Mouse (Mus musculus): ENCODE results near the gene Ift88.

The Ift88 gene

DNA sequence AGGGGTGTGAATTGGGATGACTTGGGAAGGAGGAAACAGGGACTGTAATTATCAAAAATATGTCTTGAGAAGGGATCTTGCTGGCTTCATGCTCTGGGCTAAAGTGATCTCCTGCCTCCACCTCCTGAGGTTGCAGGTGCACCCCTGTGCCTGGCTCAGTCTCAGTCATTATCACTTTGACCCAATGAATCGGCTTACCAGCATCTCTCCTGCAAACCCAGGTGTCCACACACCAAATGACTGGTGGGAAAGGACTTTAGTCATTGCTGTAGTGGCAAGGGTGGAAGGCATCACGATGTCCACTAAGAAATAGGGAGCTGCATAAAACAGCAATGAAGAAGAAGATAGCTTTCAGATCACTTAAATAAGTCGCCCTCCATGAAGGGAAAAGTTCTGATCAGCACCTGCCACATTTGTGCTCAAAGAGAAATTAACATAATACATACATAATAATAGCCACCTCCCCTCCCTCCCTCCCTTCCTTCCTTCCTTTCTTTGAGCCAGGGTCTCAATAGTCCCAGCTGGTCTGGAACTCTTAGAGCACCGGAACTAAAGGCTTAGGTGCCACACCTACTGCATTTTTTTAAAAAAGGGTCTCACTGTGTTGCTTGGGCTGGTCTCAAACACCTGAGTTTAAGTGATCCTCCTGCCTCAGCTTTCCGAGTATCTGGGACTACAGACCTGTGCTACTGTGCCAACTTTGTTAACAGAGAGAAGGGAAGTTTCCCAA is 106.1 kb downstream of the Ift88 start:
- no peak for DNase-seq (ENCODE audit: low read depth in 2 of 2, low spot score in 2 of 2)

DNA sequence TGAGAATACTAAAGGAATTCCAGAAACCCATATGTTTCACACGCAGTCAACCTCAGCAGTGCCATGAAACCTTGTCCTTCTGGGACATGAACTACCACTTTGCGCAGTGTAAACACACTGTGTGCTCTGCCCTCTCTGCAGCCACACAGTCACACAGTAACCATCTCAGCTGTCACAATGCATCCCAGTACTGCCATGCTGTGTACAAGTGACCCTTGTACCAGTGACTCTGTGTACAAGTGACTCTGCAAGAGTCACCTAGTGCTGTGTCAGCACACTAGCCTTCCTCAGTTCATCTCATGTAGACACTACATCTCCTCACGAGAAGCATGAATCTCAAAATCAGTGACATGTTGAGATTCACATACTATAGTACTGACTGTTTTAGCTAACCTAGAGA is 108.7 kb downstream of the Ift88 start:
- no peak for DNase-seq (ENCODE audit: low read depth in 2 of 2, low spot score in 2 of 2)

DNA sequence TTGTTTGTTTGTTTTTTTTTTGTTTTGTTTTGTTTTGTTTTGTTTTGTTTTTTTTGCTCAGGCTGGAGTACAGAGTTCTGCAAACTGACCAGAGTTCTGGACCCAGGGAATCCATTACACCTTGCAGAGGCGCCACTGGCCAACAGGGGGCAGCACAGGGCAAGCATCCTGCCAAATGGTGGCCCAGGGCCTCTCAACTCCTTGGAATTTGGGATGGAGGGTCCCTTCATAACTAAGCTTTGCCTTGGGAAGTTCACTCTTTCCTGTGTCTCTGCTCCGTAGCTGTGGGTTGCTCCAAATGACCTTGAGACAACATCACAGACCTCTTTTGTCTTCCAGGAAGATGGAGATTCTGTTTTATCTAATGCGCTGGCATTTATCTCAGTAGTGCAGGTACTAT is 109.4 kb downstream of the Ift88 start:
- peak in 1 of 2 experiments; percentile 24 for DNase-seq (ENCODE audit: low read depth in 2 of 2, low spot score in 2 of 2)

DNA sequence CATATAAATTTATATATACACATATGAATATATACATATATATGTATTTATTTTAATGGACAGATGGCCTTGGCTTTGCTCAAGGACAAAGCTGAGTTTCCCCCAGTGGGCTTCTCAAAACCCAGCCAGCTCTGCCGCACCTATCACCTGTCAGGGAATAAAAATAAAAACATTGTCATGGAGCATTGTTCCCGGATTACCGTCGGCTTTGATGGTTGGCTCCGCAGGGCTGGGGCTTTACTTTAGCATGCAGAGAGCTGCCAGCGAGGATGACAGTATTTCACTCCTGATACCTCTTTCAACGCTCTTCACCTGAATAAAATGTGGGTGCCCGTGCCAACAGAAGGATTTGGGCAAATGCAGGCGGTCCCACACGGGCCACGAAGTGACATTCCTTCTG is 110.0 kb downstream of the Ift88 start:
- DNase-seq (ENCODE audit: low read depth in 2 of 2, low spot score in 2 of 2) = no peak

DNA sequence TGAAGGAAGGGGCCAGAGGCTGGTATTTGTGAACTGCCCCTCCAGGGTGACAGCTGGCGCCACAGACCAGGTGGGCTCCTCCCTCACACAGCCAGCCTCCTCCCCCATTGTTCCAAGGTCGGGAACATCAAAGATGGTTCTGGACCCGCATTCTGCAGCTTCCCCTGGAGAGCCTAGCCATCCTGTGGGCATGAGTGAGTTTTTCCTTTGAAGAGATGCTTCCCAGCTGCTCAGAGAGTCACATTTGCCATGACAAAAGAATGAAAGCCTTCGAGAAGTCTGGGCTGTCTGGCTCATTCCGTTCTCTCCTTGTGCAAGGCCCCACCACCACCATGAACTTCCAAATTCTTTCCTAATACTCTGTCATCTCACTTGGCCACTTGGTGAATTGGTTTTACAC is 110.5 kb downstream of the Ift88 start:
- no peak for DNase-seq (ENCODE audit: low read depth in 2 of 2, low spot score in 2 of 2)

DNA sequence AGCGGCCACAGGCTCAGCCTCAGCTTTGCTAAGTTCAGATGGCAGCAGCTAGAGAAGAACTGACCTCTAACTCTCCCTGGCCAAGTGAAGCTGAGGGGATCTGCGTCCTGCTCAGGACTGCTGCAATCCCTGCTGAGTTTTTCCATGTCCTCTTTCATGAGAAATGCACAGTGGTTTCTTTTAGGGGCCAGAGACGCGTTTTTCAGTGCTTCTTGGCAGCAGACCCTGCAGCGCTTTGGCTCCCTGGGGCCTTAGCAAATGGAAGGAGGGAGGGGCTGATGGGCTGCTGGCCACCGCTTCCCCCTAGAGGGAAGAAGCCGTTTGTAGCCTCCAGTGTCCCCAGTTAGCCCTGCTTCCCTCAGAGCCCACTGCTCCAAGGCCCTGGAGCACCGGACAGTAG is 111.1 kb downstream of the Ift88 start:
- DNase-seq (ENCODE audit: low read depth in 2 of 2, low spot score in 2 of 2) = no peak

DNA sequence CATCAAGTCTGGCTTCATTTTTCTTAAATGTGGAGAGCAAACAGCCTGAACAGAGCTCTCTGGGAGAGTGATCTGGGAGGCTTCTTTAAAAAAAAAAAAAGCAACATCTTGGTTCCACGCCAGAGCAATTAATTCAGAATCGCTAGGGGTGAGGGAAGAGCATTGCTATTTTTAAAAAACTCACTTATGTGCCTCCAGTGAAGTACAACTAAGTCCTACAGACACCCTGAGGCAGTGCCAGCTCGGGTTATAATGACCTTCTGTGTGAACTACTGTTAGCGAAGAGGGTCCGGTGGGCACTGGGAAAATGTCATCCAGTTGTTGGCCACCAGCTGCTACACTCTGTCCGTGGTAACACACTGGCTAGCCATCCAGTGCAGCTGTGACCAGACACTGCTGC is 111.8 kb downstream of the Ift88 start:
- DNase-seq (ENCODE audit: low read depth in 2 of 2, low spot score in 2 of 2) = no peak

DNA sequence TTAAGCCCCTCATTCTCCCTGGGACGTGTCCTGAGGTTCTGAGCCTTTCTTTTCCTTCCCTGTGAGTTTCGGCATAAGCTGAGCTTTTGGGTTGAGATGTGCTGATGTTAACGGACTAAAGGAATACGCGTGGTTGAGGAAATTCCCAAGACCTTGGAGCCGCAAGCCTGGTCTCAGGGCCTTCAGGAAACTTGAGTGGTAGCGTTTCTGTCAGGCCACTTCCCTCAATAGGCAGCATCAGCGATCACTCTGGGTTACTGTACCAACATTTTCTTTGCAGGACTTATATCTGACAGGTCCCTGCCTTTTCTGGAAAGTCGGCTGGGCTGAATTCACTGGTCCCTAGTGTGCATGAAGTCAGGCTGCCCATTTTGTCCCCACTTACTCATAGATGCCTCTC is 113.0 kb downstream of the Ift88 start:
- DNase-seq (ENCODE audit: low read depth in 2 of 2, low spot score in 2 of 2) = no peak

DNA sequence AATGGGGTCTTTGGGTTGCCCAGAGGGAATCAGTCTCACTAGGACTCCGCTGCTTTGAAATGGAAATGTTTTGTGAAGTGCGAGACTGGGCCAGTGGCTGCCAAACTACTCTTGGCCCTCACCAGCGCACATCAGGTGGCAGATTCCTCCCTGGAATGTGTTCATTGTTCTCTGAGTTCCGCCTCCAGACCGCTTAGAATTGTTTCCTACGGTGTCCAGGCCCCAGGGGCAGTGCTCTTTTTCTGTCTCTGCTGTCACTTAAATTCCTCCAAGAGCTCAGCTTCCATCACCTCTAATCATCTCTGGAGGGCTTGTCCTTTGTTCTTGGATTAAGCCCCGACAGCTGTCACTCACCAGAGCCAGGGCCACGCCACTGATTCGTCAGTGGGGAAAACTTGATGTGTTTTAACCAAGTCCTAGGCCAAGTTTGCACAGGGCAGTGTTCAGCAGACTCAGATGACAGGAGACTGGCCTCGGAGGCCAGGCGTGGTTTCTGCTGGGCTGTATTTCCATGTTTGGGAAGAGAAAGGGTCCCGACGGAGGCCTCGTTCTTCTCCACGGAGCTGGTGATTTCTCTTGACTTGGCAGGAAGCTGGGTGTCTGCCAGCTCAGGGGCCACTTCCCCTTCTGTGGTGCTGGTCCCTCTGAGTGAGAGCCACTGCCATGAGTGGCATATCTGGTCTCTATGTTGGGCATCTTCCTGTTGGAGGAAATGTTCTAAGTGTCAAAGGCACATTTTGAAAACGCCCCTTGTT is 113.6 kb downstream of the Ift88 start:
- DNase-seq (ENCODE audit: low read depth in 2 of 2, low spot score in 2 of 2) = no peak

DNA sequence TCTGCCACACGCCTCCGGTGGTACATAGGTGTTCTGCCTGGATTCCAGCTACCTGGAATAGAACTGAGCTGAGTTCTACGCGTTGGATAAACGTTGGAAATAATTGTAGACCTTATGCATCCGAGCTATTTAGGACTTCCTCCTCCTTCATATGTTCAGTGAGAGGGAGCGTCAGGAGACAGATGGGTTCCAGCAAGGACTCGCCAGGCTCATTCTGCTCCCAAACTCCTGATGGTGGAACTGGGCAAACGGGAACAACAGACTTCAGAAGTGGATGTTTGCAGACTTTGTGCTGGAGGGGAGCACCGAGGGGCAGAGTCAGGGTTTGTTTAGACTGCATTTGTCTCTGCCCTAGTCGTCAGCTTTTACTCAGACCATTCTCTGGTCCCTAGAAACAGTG is 116.8 kb downstream of the Ift88 start:
- no peak for DNase-seq (ENCODE audit: low read depth in 2 of 2, low spot score in 2 of 2)

DNA sequence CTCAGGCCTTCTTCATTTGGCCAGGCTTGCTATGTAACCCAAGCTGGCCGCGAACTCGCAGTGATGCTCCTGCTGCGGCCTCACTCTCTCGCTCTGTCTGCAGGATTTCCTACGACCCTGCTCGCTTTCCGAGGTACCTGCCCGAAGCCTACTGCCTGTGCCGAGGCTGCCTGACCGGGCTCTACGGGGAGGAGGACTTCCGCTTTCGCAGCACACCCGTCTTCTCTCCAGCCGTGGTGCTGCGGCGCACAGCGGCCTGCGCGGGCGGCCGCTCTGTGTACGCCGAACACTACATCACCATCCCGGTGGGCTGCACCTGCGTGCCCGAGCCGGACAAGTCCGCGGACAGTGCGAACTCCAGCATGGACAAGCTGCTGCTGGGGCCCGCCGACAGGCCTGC is 118.4 kb downstream of the Ift88 start:
- DNase-seq (ENCODE audit: low read depth in 2 of 2, low spot score in 2 of 2) = no peak

DNA sequence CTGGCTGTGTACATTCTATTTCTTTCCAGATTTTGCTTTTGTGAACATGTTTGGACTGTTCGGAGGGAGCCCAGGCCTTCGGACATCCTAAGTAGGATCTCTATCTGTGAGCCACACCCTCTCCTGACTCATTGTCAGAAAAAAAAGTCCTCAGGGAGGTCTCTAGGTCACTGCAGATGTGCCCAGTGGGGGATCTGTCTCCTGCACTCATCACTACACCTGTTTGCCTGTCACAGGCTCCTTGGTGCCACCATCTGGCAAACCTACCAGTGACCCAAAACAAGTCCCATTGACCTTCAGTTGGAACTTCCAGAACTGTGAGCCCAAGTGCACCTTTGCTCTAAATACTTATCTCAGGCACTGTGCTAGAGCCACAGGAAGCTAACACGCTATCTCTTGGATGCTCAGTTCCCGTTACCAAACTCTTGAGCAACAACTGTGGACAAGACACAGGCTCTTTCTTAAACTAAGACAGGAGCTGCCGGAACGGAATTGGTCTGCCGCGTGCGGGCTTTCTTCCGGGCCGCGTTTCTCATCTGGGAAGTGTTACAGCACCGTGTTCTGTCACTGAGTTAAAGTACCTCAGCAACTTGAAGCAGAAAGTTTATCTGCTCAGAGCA is 119.7 kb downstream of the Ift88 start:
- no peak for DNase-seq (ENCODE audit: low read depth in 2 of 2, low spot score in 2 of 2)

DNA sequence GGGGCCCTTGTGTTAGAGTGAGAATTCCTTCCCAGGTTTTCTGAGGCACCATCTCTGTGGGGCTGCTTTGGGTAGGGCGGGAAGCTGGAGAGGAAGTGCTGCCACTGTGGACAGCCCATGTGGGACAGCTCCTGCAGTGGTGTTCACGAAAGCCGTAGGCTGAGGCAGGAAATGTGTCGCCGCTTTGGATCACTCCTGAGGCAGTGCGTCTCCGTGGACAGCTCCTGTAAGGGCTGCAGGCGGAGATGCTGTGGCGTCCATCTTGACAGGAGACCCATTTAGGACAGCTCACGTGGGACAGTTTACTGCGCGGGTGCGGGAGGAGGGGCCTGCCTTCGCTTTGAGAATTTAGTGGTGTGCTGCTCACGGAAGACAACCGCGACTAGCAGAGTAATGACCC is 121.7 kb downstream of the Ift88 start:
- no peak for DNase-seq (ENCODE audit: low read depth in 2 of 2, low spot score in 2 of 2)

DNA sequence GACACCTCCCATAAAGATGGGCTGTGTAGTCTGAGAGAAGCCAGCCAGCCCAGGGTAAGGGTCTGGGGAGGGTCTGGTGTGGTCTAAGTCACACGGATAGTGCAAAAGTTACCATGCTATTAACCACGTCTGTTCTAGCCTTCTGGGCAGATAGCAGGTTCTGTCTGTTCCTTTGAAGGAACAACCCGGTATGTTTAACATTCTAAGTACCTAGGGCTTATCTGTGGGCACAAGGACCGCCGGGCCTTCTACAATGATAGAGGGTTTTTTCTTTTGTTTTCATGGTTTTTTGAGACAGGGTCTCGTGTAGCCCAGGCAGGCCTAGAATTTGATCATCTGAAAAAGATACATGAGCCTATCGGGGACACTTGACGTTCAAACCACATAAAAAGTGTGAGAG is 122.3 kb downstream of the Ift88 start:
- no peak for DNase-seq (ENCODE audit: low read depth in 2 of 2, low spot score in 2 of 2)

DNA sequence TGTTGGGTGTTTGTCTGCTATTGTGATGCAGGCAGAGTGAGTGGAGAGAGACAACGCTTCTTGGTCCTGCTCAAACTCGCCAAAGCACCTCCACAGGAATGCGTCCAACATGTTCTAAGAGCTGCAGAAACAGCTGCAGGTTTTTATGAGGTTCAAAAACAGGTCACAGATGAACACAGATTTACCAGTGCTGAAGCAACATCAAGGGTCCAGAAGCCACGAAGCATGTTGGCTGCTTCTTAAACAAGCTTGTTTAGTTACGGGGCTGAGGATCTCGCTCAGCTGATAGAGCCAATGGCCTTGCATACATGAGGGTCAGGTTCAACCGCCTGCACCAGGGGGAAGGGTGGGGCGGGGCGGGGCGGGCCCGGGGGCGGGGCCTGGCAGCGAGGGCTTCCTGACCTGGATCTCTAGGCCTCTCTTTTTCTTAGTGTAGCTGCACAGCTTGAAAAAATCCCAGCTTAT is 122.7 kb downstream of the Ift88 start:
- DNase-seq (ENCODE audit: low read depth in 2 of 2, low spot score in 2 of 2) = no peak

DNA sequence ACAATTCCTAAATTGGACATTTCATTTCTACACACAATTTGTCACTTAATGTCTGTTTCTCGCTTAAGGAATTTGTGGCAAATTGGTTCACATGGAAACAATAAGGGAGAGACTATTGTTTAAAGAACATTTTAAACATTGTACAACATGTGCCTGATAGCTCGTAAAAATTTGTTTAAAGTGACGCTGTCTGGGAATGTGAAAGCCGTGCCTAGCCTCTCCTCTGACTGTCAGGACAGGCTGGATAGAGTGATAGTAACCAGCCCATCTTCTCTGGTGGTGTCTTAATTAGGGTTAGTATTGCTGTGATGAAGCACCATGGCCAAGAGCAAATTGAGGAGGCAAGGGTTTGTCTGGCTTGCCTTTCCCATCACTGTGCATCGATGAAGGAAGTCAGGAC is 123.2 kb downstream of the Ift88 start:
- DNase-seq (ENCODE audit: low read depth in 2 of 2, low spot score in 2 of 2) = no peak

DNA sequence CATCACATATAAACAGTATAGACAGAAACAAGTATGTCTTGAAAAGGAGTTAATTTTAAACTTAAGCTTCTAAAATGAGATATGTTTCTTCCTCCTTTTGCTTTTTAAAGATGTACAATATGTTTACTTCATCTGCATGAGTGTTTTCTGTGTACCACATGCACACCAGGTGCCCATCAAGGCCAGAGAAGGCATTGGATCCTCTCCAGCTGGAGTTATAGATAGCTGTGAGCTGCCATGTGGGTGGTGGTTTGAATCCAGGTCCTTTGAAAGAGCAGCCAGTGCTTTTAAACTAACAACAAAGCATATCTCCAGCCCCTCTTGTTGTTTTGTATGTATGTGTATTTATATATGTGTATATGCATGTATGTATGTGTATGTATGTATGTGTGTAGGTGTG is 129.1 kb downstream of the Ift88 start:
- DNase-seq (ENCODE audit: low read depth in 2 of 2, low spot score in 2 of 2) = no peak

DNA sequence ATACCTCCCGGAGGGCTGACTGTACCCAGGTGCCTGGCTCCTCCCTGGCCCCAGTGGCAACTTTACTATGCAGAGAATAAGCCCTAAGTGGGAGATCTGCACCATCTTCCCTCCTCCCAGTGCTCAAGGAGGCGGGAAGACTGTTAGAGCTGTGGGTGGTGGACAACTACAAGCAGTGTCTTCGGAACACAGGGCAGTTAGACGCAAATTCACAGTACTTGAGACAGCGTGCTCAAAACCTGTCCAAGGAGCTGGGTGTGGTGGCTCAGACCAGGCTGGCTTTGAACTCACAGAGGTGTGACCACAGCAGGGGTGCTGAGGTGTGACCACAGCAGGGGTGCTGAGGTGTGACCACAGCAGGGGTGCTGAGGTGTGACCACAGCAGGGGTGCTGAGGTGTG is 130.6 kb downstream of the Ift88 start:
- DNase-seq (ENCODE audit: low read depth in 2 of 2, low spot score in 2 of 2) = no peak

DNA sequence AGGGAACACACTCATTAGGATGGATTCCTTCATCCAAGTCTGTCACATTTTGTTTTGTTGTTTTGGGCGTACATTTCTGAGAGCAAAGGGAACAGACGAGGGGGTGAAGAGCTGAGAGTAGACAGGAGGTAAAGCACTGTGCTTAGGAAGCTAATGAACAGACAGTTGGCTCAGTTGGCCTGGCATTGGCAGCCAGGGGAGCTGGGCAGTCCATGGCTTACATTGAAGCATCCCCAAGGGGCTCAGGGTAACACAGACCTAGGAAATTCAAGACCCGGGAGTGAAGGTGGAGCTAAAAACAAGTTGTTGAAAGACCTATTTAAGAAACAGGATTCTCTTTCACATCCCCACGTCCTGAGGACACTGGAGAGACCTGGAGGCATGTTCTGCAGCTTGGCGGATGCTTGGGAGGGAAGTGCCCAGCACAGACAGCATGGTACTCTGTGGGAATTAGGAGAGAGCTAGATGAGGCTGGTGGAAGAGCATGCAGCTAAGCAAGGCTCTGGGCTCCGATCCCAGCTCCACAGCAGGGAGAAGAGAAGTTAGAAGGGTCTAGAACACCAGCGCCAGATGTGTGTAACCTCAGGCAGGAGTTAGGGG is 131.7 kb downstream of the Ift88 start:
- DNase-seq (ENCODE audit: low read depth in 2 of 2, low spot score in 2 of 2) = no peak

DNA sequence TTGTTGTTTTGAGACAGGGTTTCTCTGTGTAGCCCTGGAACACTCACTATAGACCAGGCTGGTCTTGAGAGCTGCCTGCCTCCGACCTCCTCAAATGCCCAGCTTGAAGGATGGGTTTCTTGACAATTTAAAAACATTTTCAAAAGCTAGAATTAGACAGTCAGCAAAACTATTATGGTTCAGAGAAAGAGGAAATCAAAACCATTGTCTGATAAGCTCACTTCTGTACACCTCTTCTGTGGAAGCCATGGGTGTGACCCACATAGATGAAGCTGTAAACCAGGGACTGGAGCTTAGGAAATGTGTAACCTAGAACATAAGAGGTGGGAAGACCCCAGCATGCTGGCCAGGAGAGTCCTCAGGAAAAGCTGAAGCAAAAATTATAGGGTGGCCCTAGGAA is 133.1 kb downstream of the Ift88 start:
- no peak for DNase-seq (ENCODE audit: low read depth in 2 of 2, low spot score in 2 of 2)

DNA sequence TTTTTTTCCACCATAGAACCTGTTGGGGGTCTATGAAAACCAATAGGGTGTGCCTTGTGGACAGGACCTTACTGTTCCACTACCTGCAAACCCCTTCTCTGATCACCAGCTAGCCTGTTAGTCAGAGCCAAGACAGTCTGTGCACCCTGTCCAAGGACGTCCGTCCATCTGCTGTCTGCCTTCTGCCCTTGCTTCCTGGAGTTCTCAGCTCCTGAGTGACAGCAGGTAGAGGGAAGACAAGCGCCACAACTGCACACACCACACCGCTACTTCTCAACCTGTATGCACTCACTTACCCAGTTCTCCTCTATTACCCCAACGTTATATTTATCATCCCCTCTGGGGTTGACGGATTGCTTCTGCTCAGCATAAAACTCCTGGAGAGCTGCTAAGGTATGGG is 141.8 kb downstream of the Ift88 start:
- DNase-seq (ENCODE audit: low read depth in 2 of 2, low spot score in 2 of 2) = no peak
